Mouse (Mus musculus) kidney, postnatal 36 days (tissue): ENCODE results near the gene Lurap1l.

Experiments used
- DNase-seq, 2 experiments: peaks; one replicate each; pipeline ENCODE4 v3.0.0; 2021 to 2022; ENCODE audit warnings: mixed read lengths in 2 of 2

Lurap1l gene

DNA sequence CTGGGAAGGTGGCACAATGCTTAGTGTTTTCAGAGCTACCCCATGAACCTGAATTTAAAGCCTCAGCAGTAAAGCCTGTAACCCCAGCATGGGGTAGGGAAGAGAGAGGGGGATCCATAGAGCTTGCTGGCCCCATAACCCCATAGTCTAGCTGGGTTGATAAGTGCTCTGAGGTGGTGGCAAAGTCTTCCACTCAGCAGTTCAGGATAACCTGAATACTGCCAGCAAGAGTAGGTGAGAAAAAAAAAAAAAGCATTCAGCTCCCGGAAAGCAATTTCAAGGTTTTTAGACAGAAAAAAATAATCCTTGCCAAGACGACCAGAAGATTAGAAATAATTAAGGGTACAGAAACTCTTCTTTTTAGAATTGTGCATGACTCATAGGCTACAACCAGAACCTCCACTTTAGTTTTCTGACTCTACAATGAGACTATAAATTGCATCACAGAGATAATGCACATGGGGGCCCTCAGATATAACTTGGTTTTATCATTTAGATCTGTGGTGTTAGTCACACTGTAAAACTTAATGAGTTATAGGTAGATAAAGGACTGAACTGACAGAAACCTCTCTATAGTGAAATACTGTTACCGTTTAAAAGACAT is 8.2 kb downstream of the Lurap1l start:
- DNase-seq, result no peak

DNA sequence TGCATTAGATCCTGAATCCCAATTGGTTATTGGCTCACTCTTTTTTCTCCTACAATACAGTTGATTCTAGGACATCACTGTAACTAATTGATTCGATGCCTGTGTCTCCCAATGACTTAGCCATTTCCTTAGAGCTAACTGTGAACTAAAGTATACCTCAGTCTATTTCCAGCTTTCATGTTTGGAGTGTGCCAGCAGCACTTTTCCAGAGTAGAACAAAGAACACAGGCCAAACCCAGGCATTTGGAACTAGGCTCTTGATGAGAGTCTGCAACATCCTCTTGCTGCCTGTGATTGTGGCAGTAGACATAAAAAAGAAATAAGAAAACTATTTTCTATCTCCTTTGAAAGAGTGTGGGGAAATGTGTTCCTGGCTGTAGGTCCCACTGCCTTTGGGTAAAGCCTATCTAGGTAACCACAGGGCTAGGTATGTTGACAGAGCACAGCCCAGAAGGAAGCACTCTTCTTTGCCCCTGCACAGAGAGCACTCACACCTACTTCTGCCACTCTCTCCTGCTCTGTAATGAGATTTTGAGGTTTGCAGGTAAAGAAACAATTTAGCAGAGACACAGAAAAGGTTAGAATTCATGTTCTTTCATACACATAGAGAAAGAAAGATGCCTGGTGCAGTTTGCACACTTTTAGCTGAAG is 8.9 kb downstream of the Lurap1l start:
- DNase-seq, result no peak

DNA sequence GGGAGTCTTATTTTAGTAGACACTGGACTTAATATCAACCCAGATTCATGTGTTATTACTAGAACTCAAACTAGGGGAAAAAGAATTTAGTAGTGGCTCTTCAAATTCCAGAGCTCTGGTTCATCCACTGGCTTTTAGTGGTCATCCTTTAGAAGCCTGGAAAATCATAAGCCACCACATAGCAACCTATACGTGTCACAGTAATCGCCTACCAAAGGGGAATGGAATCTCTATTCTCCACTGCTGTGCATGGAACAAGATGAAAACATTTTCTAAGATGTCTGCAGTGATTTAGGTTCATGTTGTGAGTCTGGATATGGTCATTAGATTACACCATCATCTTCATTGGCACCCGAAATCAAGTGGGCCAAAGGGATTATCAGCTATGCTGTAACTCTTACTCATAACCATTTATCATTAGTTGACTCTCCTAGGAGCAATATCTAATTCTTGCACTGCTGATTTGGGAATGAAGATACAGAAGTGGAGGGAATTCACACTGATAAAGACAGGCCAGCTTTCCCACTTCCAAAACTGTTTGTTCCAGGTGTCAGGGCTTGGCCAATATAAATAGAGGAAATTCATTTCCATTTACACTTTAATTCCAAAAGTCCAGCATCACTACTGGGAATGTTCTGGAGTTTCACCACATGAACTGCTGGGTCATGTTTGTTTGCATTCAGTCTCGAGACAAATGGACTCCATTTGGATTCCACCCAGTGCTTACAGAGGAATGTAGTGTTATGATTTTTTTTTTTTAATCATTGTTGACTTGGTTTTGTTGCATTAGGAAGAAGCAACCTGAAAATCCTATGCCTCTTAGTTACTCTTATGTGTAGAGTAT is 11.4 kb downstream of the Lurap1l start:
- DNase-seq, result no peak

DNA sequence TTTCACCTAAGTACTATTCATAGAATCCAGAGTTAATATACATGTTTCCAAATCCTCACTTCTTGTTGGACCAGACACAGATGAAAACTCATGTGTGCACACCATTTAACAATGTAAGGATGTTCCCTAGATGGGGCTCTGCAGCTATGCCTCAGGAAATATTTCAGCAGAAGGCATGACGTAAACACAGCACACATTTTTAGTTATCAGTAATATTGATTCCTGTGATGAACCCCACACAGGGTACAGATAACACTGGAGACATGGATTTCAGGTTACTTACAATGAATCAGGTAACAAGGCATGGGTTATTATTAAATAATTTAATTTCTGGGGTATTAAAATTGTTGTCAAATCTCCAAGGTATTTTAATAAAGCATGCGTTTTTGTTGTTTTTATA is 12.2 kb downstream of the Lurap1l start:
- no peak for DNase-seq

DNA sequence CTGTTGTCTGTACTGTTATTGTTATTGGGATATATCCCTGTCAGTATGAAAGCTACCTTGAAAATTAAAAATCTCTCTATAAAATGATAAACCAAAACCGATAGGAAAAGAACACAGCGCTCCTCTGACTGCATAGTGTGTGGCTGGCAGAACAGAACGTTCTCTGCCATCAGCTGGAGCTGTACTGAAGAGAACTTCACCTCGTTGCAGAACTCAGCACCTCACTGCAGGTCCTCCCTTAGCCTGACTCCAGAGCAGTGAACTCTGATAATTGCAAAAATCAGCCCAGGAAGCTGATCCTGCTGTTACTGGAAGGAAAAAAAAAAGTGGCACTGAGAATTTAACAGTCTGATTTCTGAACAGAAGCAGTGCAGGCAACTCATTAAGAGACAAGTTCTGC is 14.4 kb downstream of the Lurap1l start:
- no peak for DNase-seq

DNA sequence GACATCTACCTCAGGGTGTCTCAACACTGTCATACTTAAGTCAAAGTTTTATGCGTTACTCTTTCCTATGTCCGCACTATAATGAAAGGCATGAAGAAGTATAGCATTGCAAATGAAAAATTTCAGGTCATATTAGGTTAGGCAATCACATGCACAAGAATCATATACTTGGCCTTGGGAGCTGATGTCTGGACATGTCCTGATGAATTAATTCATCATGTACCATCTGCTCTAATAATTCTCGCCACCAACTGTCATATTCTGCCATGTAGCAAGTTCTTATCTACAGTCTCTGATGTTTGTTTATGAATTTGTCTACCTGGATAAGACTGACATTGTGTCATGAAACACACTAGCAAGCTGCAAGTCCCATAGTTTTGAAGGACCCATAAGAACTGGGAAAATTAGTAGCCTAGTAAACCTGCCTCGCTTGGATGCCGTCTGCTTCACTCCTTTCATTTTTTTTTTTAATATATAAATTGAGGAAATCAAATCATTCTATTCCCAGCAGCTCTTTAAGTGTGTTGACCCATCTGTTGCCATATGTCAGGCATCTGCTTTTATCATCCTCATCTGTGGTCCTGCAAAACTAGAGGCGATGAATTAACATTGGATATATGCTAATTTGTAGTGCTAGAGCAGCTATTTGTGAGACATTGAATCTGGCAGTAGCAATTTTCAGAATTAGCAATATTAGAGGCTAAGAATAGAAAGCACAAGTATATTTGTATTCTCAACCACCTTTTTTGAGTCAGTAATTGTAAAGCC is 15.5 kb downstream of the Lurap1l start:
- DNase-seq, result no peak

DNA sequence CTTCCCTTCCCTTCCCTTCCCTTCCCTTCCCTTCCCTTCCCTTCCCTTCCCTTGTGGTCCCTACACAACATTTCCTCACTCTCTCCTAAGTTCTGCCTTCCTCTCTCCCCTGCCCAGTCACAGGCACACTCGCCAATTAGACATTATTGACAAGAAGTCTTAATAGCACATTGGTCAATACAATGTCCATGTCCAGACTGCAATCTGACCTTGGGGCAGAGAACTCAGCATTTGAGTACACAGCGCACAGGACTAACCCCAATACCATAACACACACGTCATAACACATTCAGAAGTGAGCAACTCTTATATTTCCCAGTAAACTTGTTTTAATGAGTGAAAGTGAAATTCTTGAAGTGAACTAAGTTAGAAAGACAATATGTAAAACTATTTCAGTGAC is 24.3 kb downstream of the Lurap1l start:
- no peak for DNase-seq

DNA sequence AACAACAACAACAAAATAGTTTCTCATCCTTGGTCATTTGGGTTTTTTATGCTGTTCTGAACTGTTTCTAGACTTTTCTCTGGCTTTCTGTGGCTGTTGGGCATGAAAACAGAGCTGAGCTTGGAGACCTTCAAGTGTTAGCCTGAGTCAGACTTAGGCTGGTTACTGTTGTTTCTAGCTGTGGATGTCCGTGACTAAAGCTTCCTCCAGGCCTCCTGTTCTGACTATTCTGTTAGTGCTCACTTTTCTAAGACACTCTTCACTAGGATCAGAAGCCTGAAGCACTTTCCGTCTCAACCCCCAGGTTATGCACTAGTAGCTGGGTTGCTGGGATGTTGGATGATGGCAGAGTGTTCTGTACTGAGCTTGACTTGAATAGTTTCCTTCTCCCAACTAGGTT is 28.7 kb downstream of the Lurap1l start:
- no peak for DNase-seq

DNA sequence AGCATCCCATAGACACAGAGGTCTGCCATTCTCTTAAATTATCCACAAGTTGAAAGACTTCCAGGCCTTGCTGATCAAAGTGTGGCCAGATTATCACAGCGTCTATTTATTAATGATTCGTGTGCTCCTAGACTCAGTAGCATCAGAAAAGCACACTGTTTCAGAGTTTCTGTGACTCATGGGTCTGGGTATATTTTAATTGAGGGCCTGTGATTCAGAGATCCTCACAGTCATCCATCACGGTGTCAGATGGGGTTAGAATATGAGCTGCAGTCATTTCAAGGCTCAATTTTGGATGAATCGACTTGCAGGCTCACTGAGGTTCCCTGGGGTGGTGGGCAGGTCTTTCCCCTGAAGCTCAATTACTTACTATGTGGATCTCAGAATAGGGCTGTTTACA is 30.5 kb downstream of the Lurap1l start:
- no peak for DNase-seq

DNA sequence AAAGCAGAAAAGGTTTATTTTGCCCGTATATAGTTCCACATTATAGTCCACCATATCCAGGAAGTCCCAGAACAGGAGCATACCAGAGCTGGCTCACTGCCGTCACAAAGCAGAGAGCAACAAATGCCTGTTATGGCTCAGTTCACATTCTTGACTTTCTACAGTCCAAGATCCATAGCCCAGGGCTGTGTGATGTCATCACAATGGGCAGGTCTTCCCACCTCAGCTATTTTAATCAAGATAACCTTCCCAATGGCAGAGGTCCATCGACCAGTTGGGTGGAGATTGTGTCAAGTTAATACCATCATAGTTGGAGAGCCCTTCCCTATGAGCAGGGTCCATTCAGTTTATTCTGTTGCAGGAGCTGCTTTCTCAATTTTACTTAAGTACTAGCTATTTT is 31.5 kb downstream of the Lurap1l start:
- no peak for DNase-seq

DNA sequence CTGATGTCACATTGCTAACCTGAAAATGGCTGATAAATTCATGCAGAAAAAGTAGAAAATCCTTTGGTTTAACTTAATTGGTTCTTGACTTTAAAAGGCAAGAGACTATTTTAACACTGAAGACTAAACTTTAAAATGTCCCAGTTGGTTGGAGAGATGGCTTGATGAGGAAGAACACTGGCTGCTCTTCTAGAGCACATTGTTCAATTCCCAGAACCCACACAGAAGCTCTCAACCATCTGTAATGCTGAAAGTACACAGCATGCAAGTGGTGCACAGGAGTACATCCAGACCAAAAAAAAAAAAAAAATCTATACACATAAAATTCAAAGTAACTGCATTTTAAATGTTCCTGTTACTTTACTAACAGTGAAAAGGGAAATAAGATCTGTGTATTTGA is 34.2 kb downstream of the Lurap1l start:
- no peak for DNase-seq

DNA sequence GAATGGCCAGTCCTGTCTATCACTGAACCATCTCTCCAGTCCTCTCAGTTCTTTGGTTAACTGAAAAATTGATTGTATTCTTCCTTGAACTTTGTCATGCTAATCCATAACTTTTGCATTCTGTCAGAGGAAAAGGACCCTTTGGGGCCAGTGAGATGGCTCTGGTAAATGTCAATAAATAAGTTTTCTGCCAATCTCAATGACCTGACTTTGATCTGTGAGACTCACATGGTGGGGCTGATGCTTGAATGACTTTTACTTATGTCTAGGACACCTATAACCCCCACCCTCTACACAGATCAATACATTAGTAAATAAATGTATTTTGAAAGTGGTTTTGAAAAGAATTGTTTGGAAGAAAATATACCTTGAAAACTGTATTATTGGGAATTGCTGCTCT is 38.7 kb downstream of the Lurap1l start:
- no peak for DNase-seq

DNA sequence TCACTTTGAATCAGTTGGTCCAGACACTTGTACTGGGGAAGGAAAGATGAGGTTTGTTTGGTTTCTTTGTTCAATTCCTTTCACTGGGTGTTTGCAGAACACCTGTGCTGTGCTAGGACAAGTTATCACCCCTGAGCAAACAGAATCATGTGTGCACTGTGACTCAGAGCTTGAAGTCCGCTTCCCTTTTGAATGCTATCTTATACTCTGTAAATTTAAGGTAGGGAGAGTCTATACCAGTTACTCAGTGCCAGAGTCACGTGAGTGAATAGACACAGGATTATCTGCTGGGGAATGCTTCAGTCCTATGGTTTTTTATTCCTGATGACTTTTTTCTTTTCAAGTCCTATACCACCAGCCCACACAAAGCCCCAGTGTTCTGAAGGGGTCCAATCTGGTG is 39.3 kb downstream of the Lurap1l start:
- DNase-seq, result no peak

DNA sequence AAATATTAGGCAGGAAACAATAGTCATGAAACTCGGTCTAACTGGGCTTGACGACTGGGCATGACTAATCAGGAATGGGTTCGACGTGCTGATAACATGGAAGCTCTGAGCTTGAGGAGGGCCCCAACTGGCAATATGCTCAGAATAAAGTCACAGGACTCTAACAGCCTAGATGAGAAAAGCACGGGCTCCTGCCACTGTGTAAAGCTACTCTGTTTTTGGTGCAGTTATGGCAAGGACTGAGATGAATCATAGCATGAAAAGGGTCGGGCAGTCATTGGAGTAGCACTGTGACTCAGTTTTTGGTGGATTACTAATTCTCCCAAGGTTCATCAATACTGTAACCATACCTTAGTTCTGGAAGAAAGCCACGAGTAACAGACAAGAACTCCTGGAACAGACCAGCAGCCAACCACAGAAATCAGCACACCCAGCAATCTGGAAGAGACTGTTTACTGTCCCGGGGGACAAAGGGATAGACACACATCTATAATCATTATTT is 39.9 kb downstream of the Lurap1l start:
- no peak for DNase-seq

DNA sequence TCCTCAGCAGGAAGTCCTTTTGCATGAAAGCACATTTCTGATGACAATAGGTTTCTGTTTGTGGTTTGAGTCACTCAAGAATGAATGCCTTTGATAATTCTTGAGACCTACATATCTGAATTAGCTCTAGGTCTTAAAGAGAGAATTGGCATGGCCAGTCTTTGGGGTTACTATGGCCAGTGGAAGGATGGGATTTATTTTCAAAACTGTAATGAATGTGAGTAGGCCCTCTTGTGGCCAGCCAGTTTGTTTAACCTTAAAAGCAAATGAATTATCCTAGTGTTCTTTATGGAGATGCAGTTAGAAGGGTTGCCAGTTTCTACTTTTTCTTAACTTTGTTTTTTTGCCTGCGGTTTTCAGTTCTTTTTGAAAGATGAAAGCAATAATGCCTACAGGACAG is 42.2 kb downstream of the Lurap1l start:
- peak in 1 of 2 experiments; percentile 37 for DNase-seq

DNA sequence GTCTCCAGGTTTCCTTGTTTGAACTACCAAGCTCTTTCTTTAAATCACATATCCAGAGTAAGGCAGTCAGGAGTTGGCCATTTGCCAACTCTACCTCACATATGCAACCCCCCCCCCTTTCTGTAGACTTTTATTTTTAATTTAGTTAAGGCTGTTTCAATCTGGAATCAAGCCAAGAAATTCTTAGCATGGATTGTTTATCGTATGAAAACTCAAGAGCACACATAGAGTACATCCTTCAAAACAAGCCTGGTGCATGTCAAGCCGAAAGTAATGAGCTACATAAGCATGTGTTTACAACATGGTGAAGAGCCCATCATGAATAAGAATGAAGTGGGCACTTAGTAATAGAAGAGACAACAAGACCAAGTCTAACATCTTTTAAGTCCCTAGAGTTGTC is 45.5 kb downstream of the Lurap1l start:
- DNase-seq, result no peak

DNA sequence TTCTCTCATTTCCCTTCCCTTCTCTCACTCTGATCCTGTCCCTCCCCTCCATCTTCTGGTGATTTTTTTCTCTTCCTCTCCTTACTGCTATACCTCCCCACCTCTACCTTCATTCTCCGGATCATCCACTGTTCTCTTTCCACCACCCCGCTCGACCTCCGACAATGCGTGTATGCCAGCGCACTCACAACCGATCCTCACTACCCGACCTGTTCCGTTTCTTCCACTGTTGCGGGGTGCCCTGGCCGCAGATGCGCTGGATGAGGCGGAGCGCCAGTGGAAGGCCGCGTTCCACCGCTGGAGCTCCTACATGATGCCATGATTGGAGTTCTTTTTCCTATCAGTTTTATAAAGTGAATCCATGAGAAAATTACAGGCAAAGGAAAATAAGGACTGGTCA is 57.1 kb downstream of the Lurap1l start:
- no peak for DNase-seq

DNA sequence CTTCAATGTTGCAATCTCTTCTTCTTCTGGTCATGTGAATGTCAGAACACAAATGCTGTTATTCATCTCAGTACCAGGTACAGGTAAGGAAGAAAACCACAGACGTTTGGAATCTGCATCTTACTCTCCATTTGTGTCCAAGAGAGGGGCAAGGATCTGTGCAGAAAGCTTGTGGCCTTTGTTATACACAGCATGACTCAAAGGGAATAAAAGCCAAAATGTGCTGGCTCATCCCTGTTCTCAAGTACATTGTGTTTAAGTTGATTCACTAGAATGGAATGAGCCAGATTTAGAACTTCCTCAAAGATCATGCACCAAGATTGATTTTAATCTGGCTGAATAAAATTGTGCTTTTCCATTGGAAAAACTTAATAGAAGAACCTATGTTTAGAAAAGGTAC is 61.4 kb downstream of the Lurap1l start:
- no peak for DNase-seq

DNA sequence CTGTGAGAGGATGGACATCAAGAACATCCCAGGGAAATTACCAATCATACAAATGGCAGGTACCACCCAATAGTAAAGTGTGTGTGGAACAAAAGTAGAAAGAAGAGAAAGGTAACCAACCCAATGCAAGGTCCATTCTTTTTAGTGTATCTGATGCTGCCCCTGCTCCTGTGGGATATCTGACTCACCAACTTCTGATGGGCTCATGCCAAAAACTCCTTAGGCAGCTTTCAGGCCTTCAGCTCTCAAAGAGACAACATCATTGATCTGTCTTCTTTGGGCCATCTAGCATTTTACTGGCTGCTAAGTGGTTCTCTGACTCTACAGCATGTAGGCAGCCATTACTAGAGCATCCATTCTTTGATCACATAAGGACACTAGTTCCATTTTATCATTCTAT is 63.5 kb downstream of the Lurap1l start:
- no peak for DNase-seq

DNA sequence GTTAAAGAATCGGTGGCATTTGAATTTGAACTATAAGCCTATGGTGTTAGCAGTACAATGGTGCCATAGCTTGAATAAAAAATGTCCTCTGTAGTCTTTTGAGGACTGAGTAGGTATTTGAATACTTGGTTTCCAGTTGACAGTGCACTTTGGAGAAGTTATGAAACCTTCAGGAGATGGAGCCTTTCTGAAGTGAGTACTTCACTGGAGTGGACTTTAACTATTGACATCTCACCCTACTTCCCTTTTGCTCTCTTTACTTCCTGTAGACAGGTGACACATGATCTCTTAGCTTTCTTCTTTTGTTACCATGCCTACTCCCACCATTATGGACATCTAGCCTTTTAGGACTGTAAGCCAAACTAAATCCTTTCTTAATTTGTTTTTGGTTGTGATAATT is 80.4 kb downstream of the Lurap1l start:
- DNase-seq, result no peak

DNA sequence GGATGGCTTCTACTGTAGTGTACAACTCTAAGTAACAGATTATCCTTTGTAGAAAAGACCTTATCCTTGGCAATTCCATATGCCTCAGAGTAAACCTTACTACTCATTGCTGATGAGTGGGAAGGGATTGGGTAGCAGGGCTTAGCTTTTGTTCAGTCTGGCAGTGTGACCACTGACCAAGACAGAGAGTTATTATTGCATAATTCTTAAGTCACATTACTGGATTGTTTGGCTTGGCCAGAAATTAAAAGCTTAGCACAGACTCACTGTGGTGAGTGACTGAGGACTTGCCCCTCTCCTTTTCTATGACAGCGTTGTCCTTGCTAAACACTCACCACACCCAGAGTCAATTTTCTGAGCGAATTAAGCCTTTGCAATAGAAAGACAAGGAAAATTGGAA is 93.1 kb downstream of the Lurap1l start:
- DNase-seq, result no peak
